Mouse (Mus musculus) embryonic facial prominence, embryonic 12.5 days (tissue): ENCODE data around the gene Ankrd31. TPM values are rescaled to one million over a fixed set of nuclear protein-coding genes. Genes with fewer than 3 reads are reported as not detected.
"Not testable (repeated sequence)": the region's sequence is repeated elsewhere in the genome, so short reads cannot be mapped to it uniquely, and the experiment has no call there.

Experiments used
- ATAC-seq: fragments of 200-750 bp; cut with Nextera tagmentation; 2 replicates; pipeline ENCODE4 v1.8.0; 2017; ENCODE audit not compliant: insufficient number of reproducible peaks, insufficient read depth, low FRiP score, low TSS enrichment
- H3K27ac ChIP-seq: fragments of 300-500 bp; sonication (generic); 2 replicates; pipeline ENCODE4 v1.5.1; 2016; ENCODE audit warnings: mild to moderate bottlenecking
- H3K27me3 ChIP-seq: fragments of 300-500 bp; sonication (generic); 2 replicates; pipeline ENCODE4 v1.6.1; 2016; ENCODE audit warnings: mild to moderate bottlenecking, moderate library complexity
- H3K36me3 ChIP-seq: fragments of 300-500 bp; sonication (generic); 2 replicates; pipeline ENCODE4 v1.6.1; 2016; ENCODE audit warnings: mild to moderate bottlenecking
- H3K4me1 ChIP-seq: fragments of 300-500 bp; sonication (generic); 2 replicates; pipeline ENCODE4 v1.6.1; 2016
- H3K4me2 ChIP-seq: fragments of 300-500 bp; sonication (generic); replicated peaks from 2 replicates; pipeline ENCODE4 v1.6.1; 2016; ENCODE audit warnings: mild to moderate bottlenecking, moderate library complexity
- H3K4me3 ChIP-seq: fragments of 300-500 bp; sonication (generic); 2 replicates; pipeline ENCODE4 v1.5.1; 2016; ENCODE audit warnings: mild to moderate bottlenecking
- H3K9ac ChIP-seq: fragments of 300-500 bp; sonication (generic); 2 replicates; pipeline ENCODE4 v1.6.1; 2016; ENCODE audit warnings: mild to moderate bottlenecking, moderate library complexity
- H3K9me3 ChIP-seq: fragments of 300-500 bp; sonication (generic); 2 replicates; pipeline ENCODE4 v1.6.1; 2016; ENCODE audit warnings: mild to moderate bottlenecking, moderate library complexity
- WGBS: fragments of 180-500 bp; shearing (Covaris S2); methylation state at CpG from one replicate; pipeline ENCODE4 v1.1.7; 2016; 5-methylcytosine and 5-hydroxymethylcytosine counted together
- polyA plus RNA-seq: library from polyadenylated mRNA; unstranded; fragments of >200 nt; fragmentation: Nextera tagmentation; extraction: Ambion mirVana; gene quantifications from 2 replicates; pipeline ENCODE4 v1.2.1, GENCODE M21; 2016

The Ankrd31 gene
- polyA plus RNA-seq, 1 experiment from 2014 or later, result not detected

- Histone ChIP-seq H3K27me3 (no peaks in the 10 kb centered on the region), H3K9ac (no peak overlapping the region), H3K27ac (no peak overlapping the region), H3K4me1 (no peaks in the 10 kb centered on the region), H3K4me3 (no peak overlapping the region), H3K36me3 (no peaks in the 10 kb centered on the region), H3K9me3 (no peaks in the 10 kb centered on the region), H3K4me2 (no peak overlapping the region)
- ATAC-seq, result no peak
- 86% methylated on average over 2 of the region's 2 CpGs for WGBS
Observed at GRCm38 (mm10) chr13:96742871-96743270, 5.2 kb upstream of the Ankrd31 start.

DNA sequence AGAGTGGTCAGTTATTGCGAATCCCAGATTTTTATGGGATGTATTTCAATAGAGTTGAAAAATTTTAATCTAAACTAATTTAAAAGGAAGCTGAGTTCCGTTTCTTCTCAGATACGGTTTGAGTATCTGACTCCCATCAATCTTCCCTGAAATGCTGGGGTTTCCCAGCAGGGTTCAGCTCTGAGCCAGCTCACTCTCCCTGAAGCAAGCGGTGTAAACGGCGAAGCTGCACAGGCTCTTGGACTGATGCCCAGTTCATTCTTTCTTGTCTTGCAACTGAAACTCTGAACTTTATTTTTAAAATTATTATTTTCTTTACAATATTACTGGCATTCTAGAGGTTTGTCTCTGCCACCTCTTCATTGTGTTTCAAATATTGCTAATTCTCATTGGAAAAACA lies 2.0 kb upstream of the Ankrd31 start:
- no peak overlapping the region for H3K27ac ChIP-seq
- H3K9ac ChIP-seq, result no peak overlapping the region
- no peak for ATAC-seq
- no peak overlapping the region for H3K4me2 ChIP-seq
- no peaks in the 10 kb centered on the region for H3K4me1 ChIP-seq
- H3K9me3 ChIP-seq, result no peaks in the 10 kb centered on the region
- WGBS, result 52% methylated on average over 6 of the region's 6 CpGs
- H3K36me3 ChIP-seq, result no peaks in the 10 kb centered on the region
- no peak overlapping the region for H3K4me3 ChIP-seq
- no peaks in the 10 kb centered on the region for H3K27me3 ChIP-seq

GRCm38 (mm10) chr13:96749859-96750258 lies 1.8 kb downstream of the Ankrd31 start:
- H3K9me3 ChIP-seq, result no peaks in the 10 kb centered on the region
- 79% methylated on average over 6 of the region's 6 CpGs for WGBS

DNA sequence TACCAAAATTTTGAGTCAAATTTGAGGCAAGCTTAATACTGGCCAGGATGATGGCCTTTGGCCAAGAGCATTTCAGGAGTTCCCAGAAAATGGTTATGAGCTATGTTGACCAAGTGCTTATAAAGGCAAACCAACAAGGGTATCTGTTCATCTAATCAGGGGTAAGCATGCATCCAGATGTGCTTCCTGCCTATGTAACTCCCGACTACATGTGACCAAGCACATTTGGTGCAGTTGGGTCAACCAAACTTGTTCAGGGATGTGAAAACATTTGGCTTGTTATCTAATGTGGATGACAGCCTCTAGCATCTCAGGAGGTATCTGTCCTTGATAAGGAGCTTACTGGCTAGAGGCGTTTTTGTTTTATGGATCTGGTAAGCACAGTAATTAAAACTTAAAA lies 12.8 kb downstream of the Ankrd31 start:
- H3K9me3 ChIP-seq, result no peaks in the 10 kb centered on the region
- H3K27me3 ChIP-seq, result no peaks in the 10 kb centered on the region
- no peaks in the 10 kb centered on the region for H3K36me3 ChIP-seq
- no peak overlapping the region for H3K4me3 ChIP-seq
- no peak overlapping the region for H3K4me2 ChIP-seq
- 81% methylated on average over 2 of the region's 2 CpGs for WGBS
- H3K27ac ChIP-seq, result no peak overlapping the region
- ATAC-seq, result no peak
- no peak overlapping the region for H3K9ac ChIP-seq
- no peaks in the 10 kb centered on the region for H3K4me1 ChIP-seq

More at GRCm38 (mm10) chr13:96749859-96750258, 1.8 kb downstream of the Ankrd31 start:
- no peaks in the 10 kb centered on the region for H3K4me1 ChIP-seq
- no peaks in the 10 kb centered on the region for H3K27me3 ChIP-seq
- no peak for ATAC-seq
- no peak overlapping the region for H3K9ac ChIP-seq
- no peak overlapping the region for H3K4me3 ChIP-seq
- H3K4me2 ChIP-seq, result no peak overlapping the region
- no peaks in the 10 kb centered on the region for H3K36me3 ChIP-seq
- H3K27ac ChIP-seq, result no peak overlapping the region

- not testable (repeated sequence) for ATAC-seq
Observed at GRCm38 (mm10) chr13:96786071-96786470, 38.0 kb downstream of the Ankrd31 start.

DNA sequence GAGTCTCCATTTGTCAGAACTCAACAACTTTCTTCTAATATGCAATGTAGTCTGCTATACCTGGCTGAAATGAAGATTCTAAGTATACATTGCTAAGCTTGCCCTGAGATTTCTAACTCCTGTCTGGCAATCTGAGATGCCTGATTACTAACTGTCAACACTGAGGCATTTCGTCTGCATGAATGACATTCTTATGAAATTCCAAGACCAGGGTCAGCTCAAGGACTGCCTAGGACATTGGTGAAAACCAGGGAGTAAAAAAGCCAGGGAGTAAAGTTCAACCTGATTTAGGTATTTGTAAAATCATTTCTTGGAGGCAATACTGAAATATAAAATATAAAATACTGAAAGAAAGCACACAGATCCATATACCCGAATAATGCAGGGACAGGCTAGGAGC lies 45.4 kb downstream of the Ankrd31 start:
- Histone ChIP-seq H3K4me2 (no peak overlapping the region), H3K27ac (no peak overlapping the region), H3K9ac (no peak overlapping the region), H3K27me3 (no peaks in the 10 kb centered on the region), H3K4me3 (no peak overlapping the region), H3K36me3 (no peaks in the 10 kb centered on the region), H3K9me3 (no peaks in the 10 kb centered on the region), H3K4me1 (no peaks in the 10 kb centered on the region)
- 73% methylated on average over 2 of the region's 2 CpGs for WGBS
- ATAC-seq, result no peak

More at GRCm38 (mm10) chr13:96786071-96786470, 38.0 kb downstream of the Ankrd31 start:
- 86% methylated on average over 5 of the region's 5 CpGs for WGBS
- H3K4me3 ChIP-seq, H3K27ac ChIP-seq, H3K36me3 ChIP-seq, H3K9me3 ChIP-seq, H3K4me1 ChIP-seq, H3K9ac ChIP-seq, H3K4me2 ChIP-seq, H3K27me3 ChIP-seq: not testable (repeated sequence)

- no peak overlapping the region for H3K9ac ChIP-seq
- H3K27me3 ChIP-seq, result no peaks in the 10 kb centered on the region
- no peak overlapping the region for H3K27ac ChIP-seq
- H3K4me2 ChIP-seq, result no peak overlapping the region
- no peaks in the 10 kb centered on the region for H3K36me3 ChIP-seq
- no peak for ATAC-seq
- WGBS, result 68% methylated on average over 3 of the region's 3 CpGs
- no peaks in the 10 kb centered on the region for H3K4me1 ChIP-seq
- no peaks in the 10 kb centered on the region for H3K9me3 ChIP-seq
- no peak overlapping the region for H3K4me3 ChIP-seq
Observed at GRCm38 (mm10) chr13:96795301-96795700, 47.2 kb downstream of the Ankrd31 start.

GRCm38 (mm10) chr13:96797500-96797899 lies 49.4 kb downstream of the Ankrd31 start:
- Histone ChIP-seq H3K9ac (no peak overlapping the region), H3K4me2 (no peak overlapping the region), H3K36me3 (no peaks in the 10 kb centered on the region), H3K27me3 (no peaks in the 10 kb centered on the region), H3K4me3 (no peak overlapping the region), H3K4me1 (no peaks in the 10 kb centered on the region), H3K9me3 (no peaks in the 10 kb centered on the region), H3K27ac (no peak overlapping the region)
- WGBS, result 67% methylated on average over 2 of the region's 2 CpGs
- ATAC-seq, result no peak

DNA sequence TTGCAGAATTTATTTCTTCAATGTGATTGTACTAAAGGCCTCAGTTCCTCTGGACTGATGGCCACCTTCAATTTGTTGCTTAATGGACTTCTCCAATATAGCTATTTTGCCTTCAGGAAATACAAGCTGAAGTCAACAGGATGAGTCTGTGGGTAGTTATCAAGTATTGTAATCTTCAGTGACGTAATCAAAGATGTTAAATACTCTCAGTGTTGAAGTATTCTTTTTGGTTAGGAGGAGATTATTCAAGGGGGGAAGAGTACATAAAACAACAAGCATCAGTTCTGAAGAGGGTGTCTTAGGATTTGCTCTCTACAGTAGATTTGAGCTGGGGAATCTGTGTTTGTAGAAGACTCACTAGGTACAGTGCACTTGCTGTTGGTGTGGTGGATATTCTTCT lies 101.7 kb downstream of the Ankrd31 start:
- ATAC-seq, result no peak
- H3K9me3 ChIP-seq, result no peaks in the 10 kb centered on the region
- no peaks in the 10 kb centered on the region for H3K4me1 ChIP-seq
- H3K27me3 ChIP-seq, result no peaks in the 10 kb centered on the region
- no peaks in the 10 kb centered on the region for H3K36me3 ChIP-seq
- no peak overlapping the region for H3K4me3 ChIP-seq
- no peak overlapping the region for H3K27ac ChIP-seq
- H3K4me2 ChIP-seq, result no peak overlapping the region
- no peak overlapping the region for H3K9ac ChIP-seq
- WGBS, result 86% methylated on average over 1 of the region's 1 CpGs

- Histone ChIP-seq H3K36me3 (no peaks in the 10 kb centered on the region), H3K4me2 (no peak overlapping the region), H3K4me3 (no peak overlapping the region), H3K9me3 (no peaks in the 10 kb centered on the region), H3K9ac (no peak overlapping the region), H3K4me1 (no peaks in the 10 kb centered on the region), H3K27me3 (no peaks in the 10 kb centered on the region), H3K27ac (no peak overlapping the region)
- 65% methylated on average over 2 of the region's 2 CpGs for WGBS
- ATAC-seq, result no peak
Observed at GRCm38 (mm10) chr13:96852133-96852532, 104.1 kb downstream of the Ankrd31 start.

GRCm38 (mm10) chr13:96853256-96853655 lies 105.2 kb downstream of the Ankrd31 start:
- Histone ChIP-seq H3K4me1 (no peaks in the 10 kb centered on the region), H3K36me3 (no peaks in the 10 kb centered on the region), H3K9ac (no peak overlapping the region), H3K27ac (no peak overlapping the region), H3K27me3 (no peaks in the 10 kb centered on the region), H3K4me2 (no peak overlapping the region), H3K9me3 (no peaks in the 10 kb centered on the region), H3K4me3 (no peak overlapping the region)
- 62% methylated on average over 1 of the region's 1 CpGs for WGBS
- no peak for ATAC-seq

DNA sequence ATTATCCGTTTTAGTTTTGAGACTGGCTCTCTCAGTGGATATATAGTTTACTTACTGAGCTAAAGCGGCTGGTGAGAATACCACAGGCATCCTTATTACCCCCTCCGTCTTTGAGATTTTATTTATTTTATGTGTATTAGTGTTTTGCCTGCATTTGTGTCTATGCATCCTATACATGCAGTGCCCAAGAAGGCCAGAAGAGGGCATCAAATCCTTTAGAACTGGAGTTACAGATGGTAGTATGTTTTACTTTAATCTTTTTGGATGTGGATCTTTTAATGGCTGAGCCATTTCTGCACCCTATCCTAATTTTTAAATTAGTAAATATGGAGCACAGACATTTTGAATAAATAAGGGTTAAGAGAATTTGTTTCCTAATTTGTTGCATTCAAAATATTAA lies 107.1 kb downstream of the Ankrd31 start:
- H3K4me1 ChIP-seq, result no peaks in the 10 kb centered on the region
- no peak for ATAC-seq
- no peak overlapping the region for H3K4me2 ChIP-seq
- H3K9me3 ChIP-seq, result no peaks in the 10 kb centered on the region
- no peaks in the 10 kb centered on the region for H3K36me3 ChIP-seq
- WGBS, result 20% methylated on average over 3 of the region's 3 CpGs
- no peaks in the 10 kb centered on the region for H3K27me3 ChIP-seq
- no peak overlapping the region for H3K4me3 ChIP-seq
- H3K9ac ChIP-seq, result no peak overlapping the region
- no peak overlapping the region for H3K27ac ChIP-seq

DNA sequence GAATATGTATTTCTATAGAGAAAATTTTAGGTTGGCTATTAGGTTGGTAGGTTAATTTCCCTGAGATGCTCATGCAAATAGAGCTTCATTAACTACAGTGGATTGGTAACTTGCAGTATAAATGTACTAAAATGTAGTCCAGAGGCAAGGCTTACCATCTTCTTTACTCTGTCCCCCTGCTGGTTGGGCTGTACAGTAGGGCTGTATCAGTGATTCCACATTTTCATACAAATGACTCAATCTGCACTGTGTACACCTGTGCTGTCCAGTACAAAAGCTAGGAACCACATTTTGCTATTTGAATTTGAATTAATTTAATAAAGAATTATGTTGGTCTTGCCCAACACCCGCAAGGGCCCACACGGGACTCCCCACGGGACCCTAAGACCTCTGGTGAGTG lies 111.1 kb downstream of the Ankrd31 start:
- Histone ChIP-seq H3K9me3 (no peaks in the 10 kb centered on the region), H3K4me2 (no peak overlapping the region), H3K27me3 (no peaks in the 10 kb centered on the region), H3K4me3 (no peak overlapping the region), H3K36me3 (no peaks in the 10 kb centered on the region), H3K4me1 (no peaks in the 10 kb centered on the region), H3K27ac (no peak overlapping the region), H3K9ac (no peak overlapping the region)
- WGBS, result 88% methylated on average over 3 of the region's 3 CpGs
- ATAC-seq, result no peak
